Mouse (Mus musculus) CH12.LX (cell line): ENCODE results near the gene Gdf1.

ENCODE experiments used
- CTCF ChIP-seq, 2 experiments: IDR thresholded peaks in 1 of 2; conservative IDR thresholded peaks in 1 of 2; 2 replicates each; pipeline ENCODE4 v1.5.1; 2011 to 2012; ENCODE audit warnings: low read depth in 2 of 2, low read length in 2 of 2, improper control_type of control experiment in 1 of 2, inconsistent platforms in 1 of 2, mild to moderate bottlenecking in 1 of 2, moderate library complexity in 1 of 2
- MAFK ChIP-seq: IDR thresholded peaks from 2 replicates; pipeline ENCODE4 v1.6.1; 2011; ENCODE audit warnings: low read length, improper control_type of control experiment; ENCODE audit not compliant: insufficient replicate concordance
- MEF2A ChIP-seq: IDR thresholded peaks from 2 replicates; pipeline ENCODE4 v1.6.1; 2014; ENCODE audit warnings: low read depth, mild to moderate bottlenecking, inconsistent platforms, low read length, improper control_type of control experiment, borderline replicate concordance
- MYC ChIP-seq: IDR thresholded peaks from 2 replicates; pipeline ENCODE4 v1.6.1; 2011; ENCODE audit warnings: low read depth, mild to moderate bottlenecking, improper control_type of control experiment, low read length
- NELFE ChIP-seq: IDR thresholded peaks from 2 replicates; pipeline ENCODE4 v1.6.1; 2011; ENCODE audit warnings: low read depth, low read length, improper control_type of control experiment
- POLR2A ChIP-seq: IDR thresholded peaks from 2 replicates; pipeline ENCODE4 v1.6.1; 2011; ENCODE audit warnings: low read depth, mild to moderate bottlenecking, improper control_type of control experiment, low read length

DNA sequence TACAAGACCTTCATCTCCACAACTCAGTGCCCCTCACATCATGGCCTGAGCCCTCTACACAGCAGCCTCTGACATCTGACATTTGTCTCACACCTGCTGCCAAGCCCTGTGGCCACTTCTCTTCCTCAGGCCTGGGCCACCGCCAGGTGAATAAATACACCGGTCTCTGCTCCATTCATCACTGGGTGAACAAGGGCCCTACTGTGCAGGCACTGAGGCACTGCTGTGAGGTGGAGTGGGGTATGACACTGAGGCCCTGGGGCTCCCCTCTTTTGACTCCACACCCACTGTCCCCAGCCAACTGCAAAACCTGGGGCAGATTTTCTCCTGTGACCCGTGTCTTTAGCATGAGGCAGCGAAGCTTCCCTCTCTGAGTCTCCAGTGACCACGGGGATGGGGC, 37.0 kb downstream of the Gdf1 start:
- TF ChIP-seq POLR2A (no peak), NELFE (no peak), MEF2A (no peak), CTCF (conservative IDR thresholded peaks at IDR 0.05 in 1 of 2, IDR thresholded peaks at IDR 0.05 in 1 of 2; ENCODE audit: low read depth in 2 of 2, low read length in 2 of 2) (no peak), MAFK (no peak), MYC (no peak)
